Mouse (Mus musculus): ENCODE results near the gene Gm2030.
"Not testable (repeated sequence)": the region's sequence is repeated elsewhere in the genome, so short reads cannot be mapped to it uniquely, and the experiment has no call there.

The Gm2030 gene

DNA sequence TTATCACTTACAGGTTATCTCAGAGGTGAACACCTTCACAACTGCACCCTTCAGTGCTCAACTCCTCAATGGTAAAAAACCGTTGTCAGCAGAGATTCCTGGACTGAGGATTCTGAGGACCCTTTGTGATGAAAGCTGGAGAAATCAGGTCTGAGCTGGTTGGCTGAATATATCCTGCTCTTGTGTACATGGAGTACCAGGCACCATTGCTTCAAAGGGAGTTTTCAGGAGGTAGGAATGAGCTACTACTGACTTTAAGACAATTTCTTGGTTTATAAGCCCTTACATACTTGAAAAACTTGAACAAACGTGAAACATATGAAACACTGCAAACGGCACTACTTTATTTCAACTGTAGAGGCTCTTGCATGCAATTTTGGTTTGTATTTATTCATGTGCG is at the start of gene Gm2030:
Gene Gm2030 (minus strand): TSS at position 101 of the 400 bp plus-strand sequence.
- not testable (repeated sequence) for DNase-seq (ENCODE audit: low read depth, low spot score)
